Mouse (Mus musculus) heart, postnatal 0 days (tissue): Measurements from ENCODE around the gene Aspn. TPM values are rescaled to one million over a fixed set of nuclear protein-coding genes. Genes with fewer than 3 reads are reported as not detected.
A peak's percentile ranks its signal among the peaks of the same experiment; 100 is the strongest.

ENCODE experiments used
- ATAC-seq: fragments of 200-750 bp; cut with Nextera tagmentation; 2 replicates; pipeline ENCODE4 v1.8.0; 2017; ENCODE audit warnings: low read depth, moderate number of reproducible peaks, moderate library complexity; ENCODE audit not compliant: insufficient read depth
- DNase-seq: peaks from one replicate; pipeline ENCODE4 v3.0.0-alpha.2; 2016; ENCODE audit warnings: low spot score
- H3K27ac ChIP-seq: fragments of 300-500 bp; sonication (generic); 2 replicates; pipeline ENCODE4 v1.5.1; 2014; ENCODE audit warnings: low read depth, mild to moderate bottlenecking
- H3K27me3 ChIP-seq: fragments of 300-500 bp; sonication (generic); 2 replicates; pipeline ENCODE4 v1.6.1; 2014; ENCODE audit warnings: low read length, mixed read lengths; ENCODE audit not compliant: control insufficient read depth, insufficient read depth
- H3K36me3 ChIP-seq: fragments of 300-500 bp; sonication (generic); replicated peaks from 2 replicates; pipeline ENCODE4 v1.6.1; 2014; ENCODE audit warnings: low read length, mixed read lengths; ENCODE audit not compliant: control insufficient read depth, insufficient read depth
- H3K4me1 ChIP-seq: fragments of 300-500 bp; sonication (generic); 2 replicates; pipeline ENCODE4 v1.6.1; 2014; ENCODE audit warnings: antibody characterized with exemption; ENCODE audit not compliant: control insufficient read depth, insufficient read depth
- H3K4me2 ChIP-seq: fragments of 300-500 bp; sonication (generic); 2 replicates; pipeline ENCODE4 v1.6.1; 2014; ENCODE audit warnings: low read depth, mild to moderate bottlenecking, low read length, moderate library complexity
- H3K4me3 ChIP-seq: fragments of 300-500 bp; sonication (generic); 2 replicates; pipeline ENCODE4 v1.5.1; 2014; ENCODE audit warnings: low read depth, low read length
- H3K9ac ChIP-seq: fragments of 300-500 bp; sonication (generic); replicated peaks from 2 replicates; pipeline ENCODE4 v1.6.1; 2014; ENCODE audit warnings: low read depth, low read length, mixed read lengths
- H3K9me3 ChIP-seq: fragments of 300-500 bp; sonication (generic); replicated peaks from 2 replicates; pipeline ENCODE4 v1.6.1; 2016; ENCODE audit warnings: low read length; ENCODE audit not compliant: control insufficient read depth
- CTCF ChIP-seq: IDR thresholded peaks from 2 replicates; pipeline ENCODE4 v1.5.1; 2016; ENCODE audit warnings: antibody characterized with exemption, control low read depth, low read depth
- EP300 ChIP-seq: IDR thresholded peaks from 2 replicates; pipeline ENCODE4 v1.6.1; 2016; ENCODE audit warnings: antibody characterized with exemption, low read depth
- WGBS: fragments of 180-500 bp; shearing (Covaris S2); extraction: QIAGEN DNeasy Blood & Tissue Kit; methylation state at CpG from one replicate; pipeline ENCODE4 v1.1.7; 2014; 5-methylcytosine and 5-hydroxymethylcytosine counted together
- polyA plus RNA-seq: library from polyadenylated mRNA; unstranded; fragments of >200 nt; fragmentation: Nextera tagmentation; extraction: Ambion mirVana; gene quantifications from 2 replicates; pipeline ENCODE4 v1.2.1, GENCODE M21; 2015
- total RNA-seq: library from RNA; depleted of rRNA; stranded (reverse); fragments of >200 nt; gene quantifications from 2 replicates; pipeline ENCODE4 v1.2.3, GENCODE M21; 2014; ENCODE audit warnings: low replicate concordance; rRNA removed

The Aspn gene
- total RNA-seq = 45.8 and 67.5 TPM in 2 replicates
- 56.0 and 62.7 TPM in 2 replicates for polyA plus RNA-seq

- H3K4me3 ChIP-seq = peak within 1 kb of the TSS; percentile 15; the same call in 1 of the 2 replicates
- peak within 1 kb of the TSS; percentile 68 for H3K27ac ChIP-seq
- no peaks in the 10 kb centered on the region for H3K27me3 ChIP-seq
- H3K4me2 ChIP-seq = peak within 1 kb of the TSS; percentile 32; the same call in 1 of the 2 replicates
- no peak within 1 kb of the TSS for H3K9ac ChIP-seq
- TF ChIP-seq EP300 = no peak
- TF ChIP-seq CTCF = no peak
- ATAC-seq (no peak; the same call in 1 of the 2 replicates), DNase-seq (peak; percentile 50)
- H3K36me3 ChIP-seq = no peaks in the 10 kb centered on the region
- H3K9me3 ChIP-seq = no peaks in the 10 kb centered on the region
- WGBS = 45% methylated on average over 3 of the region's 3 CpGs
- no peaks in the 10 kb centered on the region for H3K4me1 ChIP-seq
Measured at GRCm38 (mm10) chr13:49544279-49544678, at the start of gene Aspn. Gene Aspn (plus strand): TSS chr13:49544443.

GRCm38 (mm10) chr13:49504510-49504909 is 39.7 kb upstream of the Aspn start, which contains the start of gene Ecm2:
Gene Ecm2 (plus strand): TSS chr13:49504810.
- peak within 1 kb of the TSS; percentile 71 for H3K27ac ChIP-seq
- 53% methylated on average over 4 of the region's 4 CpGs for WGBS
- H3K9ac ChIP-seq = peak within 1 kb of the TSS; percentile 17; the same call in 1 of the 2 replicates
- DNase-seq (no peak), ATAC-seq (no peak)
- H3K9me3 ChIP-seq = no peaks in the 10 kb centered on the region; the same call in 1 of the 2 replicates
- H3K4me3 ChIP-seq = peak within 1 kb of the TSS; percentile 26
- H3K4me1 ChIP-seq = no peaks in the 10 kb centered on the region
- TF ChIP-seq EP300 (no peak), CTCF (no peak)
- H3K27me3 ChIP-seq = no peaks in the 10 kb centered on the region
- peak within 1 kb of the TSS; percentile 52 for H3K4me2 ChIP-seq
- no peaks in the 10 kb centered on the region for H3K36me3 ChIP-seq

DNA sequence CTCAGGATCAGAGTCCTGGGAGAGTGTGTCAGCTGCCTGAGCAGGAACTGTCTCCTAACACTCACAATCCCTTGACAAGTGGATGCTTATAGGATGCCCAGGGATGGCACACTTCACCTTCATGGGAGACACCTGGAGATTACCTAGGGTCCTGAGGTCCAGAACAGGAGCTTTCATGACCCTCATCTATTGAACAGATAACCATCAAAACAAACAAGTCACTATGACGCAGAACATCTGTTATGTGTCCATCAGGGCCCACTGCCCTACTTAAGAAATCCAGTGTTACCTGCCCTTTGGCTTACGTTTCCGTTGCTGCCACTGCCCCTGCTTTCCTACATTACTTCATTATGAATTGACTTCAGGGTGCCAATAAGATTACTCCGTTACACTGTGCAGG is 38.5 kb upstream of the Aspn start:
- 77% methylated on average over 4 of the region's 4 CpGs for WGBS
- ATAC-seq = no peak
- peak overlapping the region; percentile 17; the same call in 1 of the 2 replicates for H3K9ac ChIP-seq
- 0 out of 2 replicates have a peak overlapping the region, but pooled peaks have one; percentile 7 for H3K4me3 ChIP-seq
- no peaks in the 10 kb centered on the region for H3K27me3 ChIP-seq
- H3K36me3 ChIP-seq = no peaks in the 10 kb centered on the region
- H3K27ac ChIP-seq = no peak overlapping the region
- no peak for TF ChIP-seq EP300
- no peak for TF ChIP-seq CTCF
- no peaks in the 10 kb centered on the region for H3K9me3 ChIP-seq
- H3K4me1 ChIP-seq = no peaks in the 10 kb centered on the region
- peak overlapping the region; percentile 52 for H3K4me2 ChIP-seq
- DNase-seq = no peak

DNA sequence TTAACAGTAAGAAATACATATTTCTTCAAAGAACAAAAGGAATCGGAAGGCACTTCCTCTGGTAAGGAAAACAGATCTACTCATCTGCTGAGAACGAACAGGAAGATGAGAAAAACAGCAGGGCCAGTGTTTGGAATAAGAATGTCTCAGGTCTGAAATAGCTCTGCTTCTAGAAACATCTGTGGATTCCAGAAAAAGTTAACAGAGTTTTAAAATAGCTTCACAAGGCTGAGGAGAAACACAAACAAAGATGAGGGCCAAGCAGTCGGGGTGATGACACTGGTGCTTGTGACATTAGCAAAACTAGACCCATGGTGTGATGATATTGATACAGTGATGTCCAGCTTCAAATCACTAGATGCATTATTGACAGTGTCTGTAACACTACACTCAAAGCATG is 37.1 kb upstream of the Aspn start:
- H3K27ac ChIP-seq = no peak overlapping the region
- TF ChIP-seq CTCF (no peak), EP300 (no peak)
- WGBS = 33% methylated on average over 3 of the region's 3 CpGs
- no peaks in the 10 kb centered on the region for H3K36me3 ChIP-seq
- no peaks in the 10 kb centered on the region for H3K9me3 ChIP-seq
- no peak for ATAC-seq
- DNase-seq = no peak
- no peak overlapping the region for H3K4me2 ChIP-seq
- no peaks in the 10 kb centered on the region for H3K4me1 ChIP-seq
- H3K4me3 ChIP-seq = no peak overlapping the region
- no peaks in the 10 kb centered on the region for H3K27me3 ChIP-seq
- no peak overlapping the region for H3K9ac ChIP-seq

- ATAC-seq = no peak
- TF ChIP-seq CTCF (no peak), EP300 (no peak)
- WGBS = 57% methylated on average over 2 of the region's 2 CpGs
Measured at GRCm38 (mm10) chr13:49518761-49519160, 25.5 kb upstream of the Aspn start.

GRCm38 (mm10) chr13:49526235-49526634 is 18.0 kb upstream of the Aspn start:
- H3K36me3 ChIP-seq = no peaks in the 10 kb centered on the region
- H3K9ac ChIP-seq = no peak overlapping the region
- H3K27me3 ChIP-seq = no peaks in the 10 kb centered on the region
- H3K27ac ChIP-seq = no peak overlapping the region
- DNase-seq (no peak), ATAC-seq (no peak)
- no peak overlapping the region for H3K4me2 ChIP-seq
- TF ChIP-seq CTCF = no peak
- TF ChIP-seq EP300 = no peak
- H3K4me3 ChIP-seq = no peak overlapping the region
- 79% methylated on average over 2 of the region's 2 CpGs for WGBS
- no peaks in the 10 kb centered on the region for H3K4me1 ChIP-seq
- H3K9me3 ChIP-seq = no peaks in the 10 kb centered on the region

More at GRCm38 (mm10) chr13:49518761-49519160, 25.5 kb upstream of the Aspn start:
- Histone ChIP-seq H3K4me1 (no peaks in the 10 kb centered on the region), H3K4me3 (no peak overlapping the region), H3K27ac (no peak overlapping the region), H3K27me3 (no peaks in the 10 kb centered on the region), H3K9me3 (no peaks in the 10 kb centered on the region), H3K36me3 (no peaks in the 10 kb centered on the region), H3K4me2 (no peak overlapping the region), H3K9ac (no peak overlapping the region)
- DNase-seq = no peak
